Mouse (Mus musculus): ENCODE measurements around the gene Syt3.

Syt3 gene

GRCm38 (mm10) chr7:44357531-44357930 is 26.4 kb upstream of the Syt3 start:
- no peak for DNase-seq (ENCODE audit: low spot score)

DNA sequence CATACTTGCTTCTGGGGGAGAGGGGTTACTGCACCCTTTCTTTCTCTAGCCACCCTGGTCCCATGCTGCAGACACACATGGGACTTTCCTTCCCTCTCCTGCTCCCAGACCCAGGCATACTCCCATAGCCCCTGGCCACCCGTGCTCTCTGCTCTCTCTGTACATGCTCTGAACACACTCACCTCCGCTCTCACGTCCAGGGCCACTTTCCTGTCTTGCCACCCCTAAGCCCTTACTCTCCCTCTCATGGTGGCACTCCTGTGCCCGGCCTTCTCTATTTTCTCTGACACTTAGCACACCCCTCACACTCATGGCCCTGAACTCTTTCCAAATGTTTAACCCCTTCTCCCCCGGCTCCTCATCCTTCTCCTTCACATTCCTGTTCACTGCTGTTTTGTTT is 25.9 kb upstream of the Syt3 start:
- DNase-seq (ENCODE audit: low spot score) = no peak

GRCm38 (mm10) chr7:44358886-44359654 is 24.8 kb upstream of the Syt3 start:
- DNase-seq (ENCODE audit: low spot score) = no peak

GRCm38 (mm10) chr7:44359908-44360672 is 23.8 kb upstream of the Syt3 start:
- peak; percentile 87 for DNase-seq (ENCODE audit: low spot score)

DNA sequence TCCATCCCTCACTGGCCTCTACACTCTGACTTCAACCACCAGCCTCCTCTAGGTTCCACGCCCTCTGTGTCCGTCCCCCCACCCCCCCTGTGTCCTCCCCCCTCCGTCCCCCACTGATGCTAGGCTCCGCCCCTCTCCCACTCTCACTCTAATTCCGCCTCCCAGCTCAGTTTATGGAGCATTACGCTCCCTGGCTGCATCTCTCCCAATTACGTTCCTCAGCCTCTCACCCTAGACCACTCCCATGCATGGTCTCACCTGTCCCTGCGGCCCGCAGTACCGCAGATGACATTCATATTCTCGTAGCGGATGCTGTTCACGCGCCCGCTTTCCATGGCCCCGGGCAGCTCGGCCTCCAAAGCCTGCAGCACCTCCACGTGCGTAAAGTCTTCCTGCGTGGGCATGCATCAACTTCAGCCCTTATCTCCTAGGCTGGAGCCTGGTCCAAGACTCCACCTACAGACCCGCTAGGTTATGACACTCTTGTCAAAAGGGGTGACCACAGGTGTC is 23.1 kb upstream of the Syt3 start:
- DNase-seq (ENCODE audit: low spot score) = no peak

GRCm38 (mm10) chr7:44372678-44373077 is 11.2 kb upstream of the Syt3 start:
- no peak for DNase-seq (ENCODE audit: low spot score)

- no peak for DNase-seq (ENCODE audit: low spot score)
These were observed 10.4 kb upstream of the Syt3 start for GRCm38 (mm10) chr7:44373460-44373859.

- peak; percentile 61 for DNase-seq (ENCODE audit: low spot score)
These were observed 9.8 kb upstream of the Syt3 start for GRCm38 (mm10) chr7:44373889-44374652.

GRCm38 (mm10) chr7:44374756-44375155 is 9.1 kb upstream of the Syt3 start:
- no peak for DNase-seq (ENCODE audit: low spot score)

GRCm38 (mm10) chr7:44375207-44375606 is 8.7 kb upstream of the Syt3 start:
- no peak for DNase-seq (ENCODE audit: low spot score)

- DNase-seq (ENCODE audit: low spot score) = no peak
These were observed 8.1 kb upstream of the Syt3 start for GRCm38 (mm10) chr7:44375793-44376192.

DNA sequence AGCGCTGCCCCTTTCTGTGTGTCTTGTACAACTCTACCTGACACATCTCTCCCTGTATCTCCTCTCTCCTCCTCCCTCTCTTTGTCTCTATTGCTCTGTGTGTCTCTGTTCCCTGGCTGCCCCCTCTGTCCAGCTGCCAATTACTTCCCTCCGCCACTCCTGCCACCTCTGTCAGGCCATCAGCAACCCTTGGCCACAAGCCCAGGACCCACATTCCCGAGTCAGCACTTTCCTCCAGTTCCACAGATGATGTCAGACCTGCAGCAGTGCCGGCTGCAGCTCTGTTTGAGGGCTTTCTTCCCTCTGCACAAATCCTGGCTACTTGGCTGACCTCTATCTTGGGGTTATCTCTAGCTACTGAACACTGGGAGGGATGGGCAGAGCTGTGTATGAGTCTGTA is 5.6 kb upstream of the Syt3 start:
- DNase-seq (ENCODE audit: low spot score) = no peak

GRCm38 (mm10) chr7:44382541-44382940 is 1.4 kb upstream of the Syt3 start:
- DNase-seq (ENCODE audit: low spot score) = no peak

DNA sequence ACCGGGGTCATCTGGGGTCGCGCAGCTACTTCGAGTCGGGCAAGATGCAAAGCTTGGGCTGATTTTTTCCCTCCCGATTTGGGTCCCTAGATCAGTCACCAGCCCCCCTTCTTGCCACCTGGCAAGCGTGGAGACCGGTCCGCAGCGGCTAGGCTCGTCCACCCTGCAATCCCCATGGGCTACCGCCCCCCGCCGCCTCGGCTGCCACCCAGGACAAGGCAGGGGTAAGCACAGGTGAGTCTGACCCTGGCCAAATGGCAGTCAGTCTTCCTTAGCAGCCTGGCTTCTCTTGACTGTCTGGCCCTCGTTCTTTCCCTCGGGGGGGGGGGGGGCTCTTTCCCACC is 786 bp downstream of the Syt3 start:
- no peak for DNase-seq (ENCODE audit: low spot score)

DNA sequence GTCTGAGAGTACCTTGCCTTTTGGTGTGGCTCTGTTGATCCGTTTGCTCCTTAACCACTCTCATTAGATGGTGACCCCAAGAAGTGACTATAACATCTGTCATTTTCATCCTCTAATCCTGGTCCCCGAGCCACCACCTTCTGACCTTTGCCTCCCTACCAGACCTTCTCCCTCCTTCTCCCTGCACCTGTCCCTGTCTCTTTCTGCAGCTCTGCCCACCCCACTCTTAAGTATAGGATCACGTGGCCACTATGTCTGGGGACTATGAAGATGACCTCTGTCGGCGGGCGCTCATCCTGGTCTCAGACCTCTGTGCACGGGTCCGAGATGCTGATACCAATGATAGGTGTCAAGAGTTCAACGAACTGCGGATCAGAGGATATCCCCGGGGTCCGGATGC is 1.8 kb downstream of the Syt3 start, which contains the start of gene 1700008O03Rik:
1700008O03Rik (minus strand) TSS at position 101 of the 400 bp plus-strand sequence.
- no peak for DNase-seq (ENCODE audit: low spot score)

GRCm38 (mm10) chr7:44391831-44392230 is 7.9 kb downstream of the Syt3 start:
- DNase-seq (ENCODE audit: low spot score) = no peak

DNA sequence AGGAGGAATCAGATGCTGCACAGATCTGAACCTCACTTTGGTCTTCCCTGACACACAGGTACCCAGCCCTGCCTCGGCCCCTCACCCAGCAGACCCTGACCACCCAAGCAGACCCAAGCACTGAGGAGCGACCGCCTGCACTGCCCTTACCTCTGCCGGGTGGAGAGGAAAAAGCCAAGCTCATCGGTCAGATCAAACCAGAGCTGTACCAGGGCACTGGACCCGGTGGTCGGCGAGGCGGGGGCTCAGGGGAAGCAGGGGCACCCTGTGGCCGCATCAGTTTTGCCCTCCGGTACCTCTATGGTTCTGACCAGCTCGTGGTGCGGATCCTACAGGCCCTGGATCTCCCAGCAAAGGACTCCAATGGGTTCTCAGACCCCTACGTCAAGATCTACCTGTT is 8.4 kb downstream of the Syt3 start:
- no peak for DNase-seq (ENCODE audit: low spot score)

- no peak for DNase-seq (ENCODE audit: low spot score)
These were observed 9.4 kb downstream of the Syt3 start for GRCm38 (mm10) chr7:44393284-44393683.

DNA sequence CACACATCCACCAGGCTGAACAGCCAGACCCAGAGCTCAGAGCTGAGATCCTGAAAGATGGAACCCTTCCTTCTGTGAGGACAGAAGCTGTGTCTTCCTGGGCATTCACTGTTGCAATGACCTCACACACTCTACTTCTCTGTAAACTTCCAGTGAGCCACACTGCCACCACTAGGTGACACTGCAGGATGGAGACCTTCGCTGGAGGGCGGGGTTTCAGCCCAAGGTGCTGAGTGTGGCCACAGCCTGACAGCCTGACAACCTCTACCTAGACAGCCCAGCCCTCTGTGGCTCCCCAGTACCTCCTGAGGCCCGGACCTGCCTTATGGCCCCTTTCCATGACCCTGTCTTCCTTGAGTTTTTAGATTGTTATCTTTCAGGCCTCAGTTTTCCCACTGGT is 14.7 kb downstream of the Syt3 start:
- DNase-seq (ENCODE audit: low spot score) = no peak

DNA sequence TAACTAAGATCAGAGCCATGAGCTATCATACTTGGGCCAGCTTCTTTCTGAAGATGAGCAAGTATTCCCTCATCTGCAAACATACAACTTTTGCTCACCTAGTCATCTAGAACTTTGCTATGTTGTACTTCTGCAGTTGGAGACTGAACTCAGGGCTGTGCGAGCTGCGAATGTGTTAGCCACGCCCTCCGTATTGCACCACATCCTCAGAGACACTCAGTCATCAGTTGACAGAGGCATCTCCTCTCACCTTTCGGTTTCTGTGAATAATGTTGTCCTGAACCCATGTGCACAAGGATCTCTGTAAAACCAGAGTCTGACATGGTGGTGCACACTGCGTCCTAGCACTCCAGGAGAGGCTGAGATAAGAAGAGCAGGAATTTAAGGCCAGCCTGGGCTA is 17.8 kb downstream of the Syt3 start:
- DNase-seq (ENCODE audit: low spot score) = no peak

DNA sequence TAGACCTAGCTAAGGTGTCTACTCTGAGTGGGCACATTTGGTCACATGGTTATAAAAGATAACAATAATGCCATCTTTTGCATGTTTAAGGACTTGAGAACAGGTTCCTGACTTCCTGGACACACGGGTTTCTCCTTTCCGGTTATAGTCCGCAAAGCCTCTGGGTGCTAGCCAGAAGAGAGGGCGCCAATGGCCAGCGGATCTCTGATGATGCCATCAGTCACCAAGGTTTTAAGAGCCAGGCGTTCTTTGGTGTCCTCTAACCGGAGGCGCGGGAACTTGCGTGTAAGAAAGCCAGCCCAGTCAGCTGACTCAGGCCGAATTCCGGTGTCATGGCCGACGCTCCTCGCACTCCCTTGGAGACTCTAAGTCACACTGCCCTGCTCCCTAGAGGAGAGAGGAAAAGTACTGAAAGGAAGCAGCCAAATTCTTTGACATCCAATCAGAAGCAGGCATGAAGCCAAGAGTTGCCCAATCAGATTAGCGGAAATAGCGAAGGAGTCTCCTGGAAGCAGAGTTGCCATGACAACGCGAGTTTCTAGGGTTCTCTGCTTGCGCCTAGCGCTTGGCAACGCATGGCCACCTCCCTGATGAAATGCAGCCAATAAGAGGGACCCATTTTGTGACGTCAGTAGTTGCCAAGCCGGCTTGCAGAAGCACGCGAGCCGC is 21.6 kb downstream of the Syt3 start:
- DNase-seq (ENCODE audit: low spot score) = peak; percentile 85

DNA sequence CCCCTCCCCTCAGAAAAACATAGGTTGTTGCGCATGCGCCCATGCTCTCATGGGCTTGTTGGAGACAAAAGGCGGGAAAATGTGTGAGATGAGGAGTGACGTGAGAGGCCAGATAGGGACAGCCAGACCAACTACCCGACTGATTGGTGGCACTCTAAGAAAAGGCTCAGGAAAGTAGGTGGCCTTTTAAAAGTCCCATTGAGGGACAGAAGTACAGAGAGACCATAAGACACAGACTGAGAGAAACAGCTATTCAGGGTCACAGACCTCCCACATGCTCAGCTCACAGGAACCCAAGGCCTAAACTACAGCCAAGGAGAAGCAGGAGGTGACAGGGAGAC is 22.1 kb downstream of the Syt3 start:
- DNase-seq (ENCODE audit: low spot score) = no peak
